Mouse (Mus musculus) ovary, adult 18-20 months (tissue): ENCODE results near the gene Sac3d1.
A peak's percentile ranks its signal among the peaks of the same experiment; 100 is the strongest.
"Not testable (repeated sequence)": the region's sequence is repeated elsewhere in the genome, so short reads cannot be mapped to it uniquely, and the experiment has no call there.

Source experiments
- DNase-seq: peaks from one replicate; pipeline ENCODE4 v3.0.0; 2022; ENCODE audit warnings: low spot score, mixed read lengths

Sac3d1 gene

GRCm38 (mm10) chr19:6117986-6118676, at the start of gene Sac3d1:
Gene Sac3d1 (minus strand): TSS chr19:6118650.
- peak; percentile 83 for DNase-seq

GRCm38 (mm10) chr19:6166750-6167149, 48.3 kb upstream of the Sac3d1 start:
- DNase-seq, result no peak

- DNase-seq, result peak; percentile 21
These were observed 45.6 kb upstream of the Sac3d1 start for GRCm38 (mm10) chr19:6163872-6164547.

- DNase-seq, result no peak
These were observed 38.8 kb upstream of the Sac3d1 start for GRCm38 (mm10) chr19:6157220-6157619.

GRCm38 (mm10) chr19:6156372-6156771, 37.9 kb upstream of the Sac3d1 start:
- no peak for DNase-seq

- no peak for DNase-seq
These were observed 36.7 kb upstream of the Sac3d1 start for GRCm38 (mm10) chr19:6155174-6155573.

- DNase-seq, result no peak
These were observed 26.4 kb upstream of the Sac3d1 start for GRCm38 (mm10) chr19:6144842-6145241.

GRCm38 (mm10) chr19:6141394-6141749, 22.9 kb upstream of the Sac3d1 start, which contains the start of gene Arl2:
Gene Arl2 (minus strand): TSS chr19:6141548.
- peak; percentile 57 for DNase-seq

- DNase-seq, result peak; percentile 86
These were observed 22.4 kb upstream of the Sac3d1 start, which contains the start of gene Batf2 for GRCm38 (mm10) chr19:6140678-6141393. Gene Batf2 (plus strand): TSS chr19:6140983.

GRCm38 (mm10) chr19:6140374-6140677, 21.9 kb upstream of the Sac3d1 start:
- no peak for DNase-seq

GRCm38 (mm10) chr19:6139701-6140100, 21.3 kb upstream of the Sac3d1 start:
- no peak for DNase-seq

GRCm38 (mm10) chr19:6136397-6136796, 17.9 kb upstream of the Sac3d1 start:
- DNase-seq, result no peak

- not testable (repeated sequence) for DNase-seq
These were observed 14.7 kb upstream of the Sac3d1 start for GRCm38 (mm10) chr19:6133197-6133596.

- DNase-seq, result no peak
These were observed 13.8 kb upstream of the Sac3d1 start for GRCm38 (mm10) chr19:6132171-6132827.

GRCm38 (mm10) chr19:6130414-6131128, 12.1 kb upstream of the Sac3d1 start:
- not testable (repeated sequence) for DNase-seq

- DNase-seq, result peak; percentile 92
These were observed 9.4 kb upstream of the Sac3d1 start, which contains the start of gene Snx15 for GRCm38 (mm10) chr19:6127760-6128341. Gene Snx15 (minus strand): TSS chr19:6128304.

- no peak for DNase-seq
These were observed 8.5 kb upstream of the Sac3d1 start for GRCm38 (mm10) chr19:6126789-6127580.

- no peak for DNase-seq
These were observed 7.8 kb upstream of the Sac3d1 start for GRCm38 (mm10) chr19:6126289-6126688.

- no peak for DNase-seq
These were observed 6.4 kb upstream of the Sac3d1 start for GRCm38 (mm10) chr19:6124898-6125297.

GRCm38 (mm10) chr19:6123330-6123729, 4.9 kb upstream of the Sac3d1 start:
- no peak for DNase-seq

GRCm38 (mm10) chr19:6121761-6122160, 3.3 kb upstream of the Sac3d1 start:
- no peak for DNase-seq
